Mouse (Mus musculus) intestine, embryonic 14.5 days (tissue): ENCODE results near the gene Dcn. TPM values are rescaled to one million over a fixed set of nuclear protein-coding genes. Genes with fewer than 3 reads are reported as not detected.

Experiments used
- ATAC-seq: fragments of 200-750 bp; cut with Nextera tagmentation; replicated peaks from 2 replicates; pipeline ENCODE4 v1.8.0; 2017; ENCODE audit warnings: low read depth, moderate number of reproducible peaks, moderate TSS enrichment, moderate library complexity; ENCODE audit not compliant: low FRiP score, low TSS enrichment
- DNase-seq: peaks from one replicate; pipeline ENCODE4 v3.0.0-alpha.2; 2018; ENCODE audit warnings: low spot score
- H3K27ac ChIP-seq: fragments of 300-500 bp; sonication (generic); 2 replicates; pipeline ENCODE4 v1.5.1; 2014; ENCODE audit warnings: low read depth, mild to moderate bottlenecking, control low read depth
- H3K27me3 ChIP-seq: fragments of 300-500 bp; sonication (generic); replicated peaks from 2 replicates; pipeline ENCODE4 v1.6.1; 2014; ENCODE audit warnings: low read length, control low read depth; ENCODE audit not compliant: control insufficient read depth, insufficient read depth
- H3K36me3 ChIP-seq: fragments of 300-500 bp; sonication (generic); 2 replicates; pipeline ENCODE4 v1.6.1; 2014; ENCODE audit warnings: low read length, control low read depth; ENCODE audit not compliant: control insufficient read depth, insufficient read depth
- H3K4me1 ChIP-seq: fragments of 300-500 bp; sonication (generic); replicated peaks from 2 replicates; pipeline ENCODE4 v1.6.1; 2014; ENCODE audit warnings: low read length, control low read depth, mixed read lengths; ENCODE audit not compliant: control insufficient read depth, insufficient read depth
- H3K4me2 ChIP-seq: fragments of 300-500 bp; sonication (generic); 2 replicates; pipeline ENCODE4 v1.6.1; 2014; ENCODE audit warnings: low read length
- H3K4me3 ChIP-seq: fragments of 300-500 bp; sonication (generic); 2 replicates; pipeline ENCODE4 v1.5.1; 2014; ENCODE audit warnings: low read depth, low read length, control low read depth, mixed read lengths
- H3K9ac ChIP-seq: fragments of 300-500 bp; sonication (generic); 2 replicates; pipeline ENCODE4 v1.6.1; 2014; ENCODE audit warnings: mild to moderate bottlenecking, low read length
- H3K9me3 ChIP-seq: fragments of 300-500 bp; sonication (generic); 2 replicates; pipeline ENCODE4 v1.6.1; 2016; ENCODE audit warnings: low read length, control low read depth; ENCODE audit not compliant: control insufficient read depth
- WGBS: fragments of 180-500 bp; shearing (Covaris S2); extraction: QIAGEN DNeasy Blood & Tissue Kit; methylation state at CpG from one replicate; pipeline ENCODE4 v1.1.7; 2014; 5-methylcytosine and 5-hydroxymethylcytosine counted together
- polyA plus RNA-seq: library from polyadenylated mRNA; unstranded; fragments of >200 nt; fragmentation: Nextera tagmentation; extraction: Ambion mirVana; gene quantifications from 2 replicates; pipeline ENCODE4 v1.2.1, GENCODE M21; 2014

Gene Dcn
- polyA plus RNA-seq, 1 experiment from 2014 or later: 329 TPM

DNA sequence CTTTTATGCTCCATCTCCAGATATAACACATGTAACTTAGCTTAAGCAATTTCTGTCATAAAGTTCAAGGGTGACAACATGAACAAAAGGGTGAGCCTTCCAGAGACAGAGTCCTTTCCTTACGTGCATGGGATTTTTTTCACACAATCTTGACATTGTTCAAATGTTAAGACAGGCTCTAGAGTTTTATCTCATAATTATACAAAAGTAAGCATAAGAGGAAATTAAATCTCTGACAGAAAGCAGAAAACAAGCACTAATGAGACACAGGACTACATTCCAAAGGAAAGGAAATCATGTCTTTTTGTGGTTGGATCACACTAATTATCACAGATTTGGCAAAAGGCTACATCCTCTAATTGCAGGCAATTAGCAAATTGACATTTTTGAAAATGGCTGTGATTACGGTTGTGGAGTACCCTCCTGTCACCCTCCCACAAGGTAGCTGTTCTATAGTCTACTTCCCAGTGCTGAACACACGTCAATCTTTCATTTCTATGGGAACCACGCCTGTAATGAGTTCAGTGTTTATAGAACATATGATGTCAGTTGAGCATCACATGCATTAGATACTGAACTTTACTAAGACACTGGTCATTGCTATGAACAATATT, 13.1 kb downstream of the Dcn start:
- no peak overlapping the region for H3K4me2 ChIP-seq
- H3K4me3 ChIP-seq: no peak overlapping the region
- WGBS: 83% methylated on average over 4 of the region's 4 CpGs
- ATAC-seq: no peak
- H3K36me3 ChIP-seq: 0 out of 2 replicates have a peak, but pooled peaks cover 3% of the 10 kb centered on the region
- no peaks in the 10 kb centered on the region for H3K27me3 ChIP-seq
- H3K4me1 ChIP-seq: no peaks in the 10 kb centered on the region
- H3K9me3 ChIP-seq: no peaks in the 10 kb centered on the region
- no peak for DNase-seq
- H3K27ac ChIP-seq: no peak overlapping the region
- H3K9ac ChIP-seq: no peak overlapping the region

DNA sequence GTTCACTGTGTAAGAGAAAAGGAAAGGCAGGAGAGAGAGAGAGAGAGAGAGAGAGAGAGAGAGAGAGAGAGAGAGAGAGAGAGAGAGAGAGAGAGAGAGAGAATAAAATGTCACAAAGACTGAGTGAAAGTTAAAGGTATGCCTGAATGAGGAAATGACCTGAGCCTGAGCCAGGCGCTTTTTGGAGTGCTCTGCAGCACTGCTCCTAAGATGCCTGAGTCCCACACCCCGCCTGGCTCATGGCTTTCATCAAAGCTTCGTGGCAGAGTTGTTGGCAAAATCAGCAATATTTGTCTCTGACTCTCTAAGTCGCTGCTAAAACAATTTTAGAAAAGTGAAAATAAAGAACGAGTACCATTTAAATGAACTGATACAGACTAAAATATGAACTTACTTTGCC, 18.2 kb downstream of the Dcn start:
- no peak overlapping the region for H3K27ac ChIP-seq
- no peak overlapping the region for H3K9ac ChIP-seq
- no peaks in the 10 kb centered on the region for H3K9me3 ChIP-seq
- H3K4me1 ChIP-seq: no peaks in the 10 kb centered on the region
- no peak overlapping the region for H3K4me2 ChIP-seq
- H3K27me3 ChIP-seq: no peaks in the 10 kb centered on the region
- 49% methylated on average over 5 of the region's 5 CpGs for WGBS
- no peak for DNase-seq
- no peak overlapping the region for H3K4me3 ChIP-seq
- ATAC-seq: no peak
- H3K36me3 ChIP-seq: peaks cover 3% of the 10 kb centered on the region; the same call in 1 of the 2 replicates

GRCm38 (mm10) chr10:97523366-97523765, 44.0 kb downstream of the Dcn start:
- ATAC-seq: no peak
- H3K9ac ChIP-seq: no peak overlapping the region
- 47% methylated on average over 3 of the region's 3 CpGs for WGBS
- no peaks in the 10 kb centered on the region for H3K9me3 ChIP-seq
- no peaks in the 10 kb centered on the region for H3K27me3 ChIP-seq
- H3K4me1 ChIP-seq: no peaks in the 10 kb centered on the region
- DNase-seq: no peak
- H3K27ac ChIP-seq: no peak overlapping the region
- no peaks in the 10 kb centered on the region for H3K36me3 ChIP-seq
- H3K4me2 ChIP-seq: no peak overlapping the region
- H3K4me3 ChIP-seq: no peak overlapping the region

GRCm38 (mm10) chr10:97535697-97536096, 56.3 kb downstream of the Dcn start:
- DNase-seq (no peak), ATAC-seq (no peak)
- H3K4me1 ChIP-seq: peaks cover 11% of the 10 kb centered on the region
- H3K4me3 ChIP-seq: no peak overlapping the region
- H3K9ac ChIP-seq: no peak overlapping the region
- H3K36me3 ChIP-seq: no peaks in the 10 kb centered on the region
- H3K9me3 ChIP-seq: no peaks in the 10 kb centered on the region
- peak overlapping the region; percentile 65 for H3K27ac ChIP-seq
- 27% methylated on average over 4 of the region's 4 CpGs for WGBS
- no peaks in the 10 kb centered on the region for H3K27me3 ChIP-seq
- no peak overlapping the region for H3K4me2 ChIP-seq

DNA sequence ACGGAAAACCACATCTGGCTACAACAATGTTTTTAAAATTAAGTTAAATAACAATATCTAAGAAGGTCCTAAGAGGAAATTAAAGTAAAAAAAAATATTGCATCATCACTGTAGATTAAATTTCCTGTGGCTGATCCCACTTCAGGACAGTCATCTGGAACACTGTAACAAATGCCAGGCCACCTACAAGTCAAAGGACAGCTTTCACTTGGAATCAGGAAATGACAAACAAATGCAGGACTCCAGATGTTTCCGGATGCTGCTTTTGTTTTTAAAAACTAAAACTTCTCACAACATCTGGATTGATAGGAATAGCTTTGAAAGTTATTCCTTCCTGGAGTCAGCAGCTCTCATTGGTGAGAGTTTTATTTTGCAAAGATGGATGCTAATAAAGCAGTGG, 57.5 kb downstream of the Dcn start:
- Histone ChIP-seq H3K4me3 (no peak overlapping the region), H3K9me3 (no peaks in the 10 kb centered on the region), H3K9ac (no peak overlapping the region), H3K27ac (peak overlapping the region; percentile 65; the same call in 1 of the 2 replicates), H3K4me2 (no peak overlapping the region), H3K27me3 (no peaks in the 10 kb centered on the region), H3K36me3 (no peaks in the 10 kb centered on the region), H3K4me1 (peaks cover 11% of the 10 kb centered on the region)
- WGBS: 28% methylated on average over 2 of the region's 2 CpGs
- DNase-seq (no peak), ATAC-seq (no peak)

GRCm38 (mm10) chr10:97538202-97538601, 58.8 kb downstream of the Dcn start:
- Histone ChIP-seq H3K4me1 (peaks cover 11% of the 10 kb centered on the region), H3K27ac (peak overlapping the region; percentile 65), H3K9me3 (no peaks in the 10 kb centered on the region), H3K9ac (no peak overlapping the region), H3K4me3 (no peak overlapping the region), H3K27me3 (no peaks in the 10 kb centered on the region), H3K36me3 (no peaks in the 10 kb centered on the region), H3K4me2 (no peak overlapping the region)
- WGBS: 38% methylated on average over 4 of the region's 4 CpGs
- DNase-seq: peak; percentile 58
- peak; percentile 60; the same call in 1 of the 2 replicates for ATAC-seq

- H3K4me1 ChIP-seq: no peaks in the 10 kb centered on the region
- ATAC-seq: no peak
- no peak overlapping the region for H3K4me2 ChIP-seq
- no peak overlapping the region for H3K4me3 ChIP-seq
- H3K27me3 ChIP-seq: no peaks in the 10 kb centered on the region
- H3K27ac ChIP-seq: 0 out of 2 replicates have a peak overlapping the region, but pooled peaks have one; percentile 18
- H3K9me3 ChIP-seq: peaks cover 3% of the 10 kb centered on the region; the same call in 1 of the 2 replicates
- no peak overlapping the region for H3K9ac ChIP-seq
- no peak for DNase-seq
- 29% methylated on average over 1 of the region's 1 CpGs for WGBS
- H3K36me3 ChIP-seq: no peaks in the 10 kb centered on the region
Observed at GRCm38 (mm10) chr10:97547740-97548139, 68.3 kb downstream of the Dcn start.

DNA sequence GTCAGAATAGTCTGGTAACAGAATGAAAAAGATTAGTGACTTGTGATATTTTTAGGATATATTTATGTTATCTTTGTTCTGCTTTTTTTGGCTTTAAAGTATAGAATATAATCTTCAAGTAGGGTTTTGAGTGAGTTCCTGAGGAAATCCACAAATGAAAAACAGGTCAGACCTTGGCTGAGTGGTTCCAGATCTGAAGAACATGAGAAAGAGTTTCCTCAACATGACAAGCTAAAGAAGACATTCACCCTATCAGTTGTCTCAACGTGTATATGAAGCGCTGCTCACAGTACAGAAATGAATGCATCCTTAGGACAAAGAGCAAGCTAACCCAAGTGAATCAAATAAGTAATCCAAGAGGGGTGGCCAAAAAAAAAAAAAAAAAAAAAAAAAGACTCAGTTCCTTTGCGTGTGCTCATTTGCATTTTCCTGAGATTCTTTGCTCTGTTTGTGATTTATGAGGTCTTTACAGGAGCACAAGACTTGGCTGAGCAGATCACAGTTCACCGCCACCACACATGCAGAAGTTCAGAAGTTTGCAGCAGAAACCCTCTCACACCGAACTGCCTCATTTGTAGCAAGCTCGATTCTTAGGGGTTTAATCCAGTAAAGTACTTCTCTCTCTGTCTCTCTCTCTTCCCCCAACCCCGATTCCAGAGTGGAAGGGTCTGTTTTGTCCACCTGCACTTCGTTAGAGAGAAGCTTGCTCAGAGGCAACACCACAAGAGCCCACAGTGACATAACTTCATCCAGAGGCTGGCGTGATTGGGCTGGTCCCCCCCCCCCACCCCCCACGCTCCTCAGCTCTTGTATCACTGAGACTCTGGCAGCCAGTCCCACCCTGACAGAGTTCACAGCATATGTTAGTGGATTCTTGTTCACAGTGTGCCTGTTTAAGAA, 85.8 kb downstream of the Dcn start, which contains the start of gene Lum:
Gene Lum, plus strand, starts transcription at position 172 of the 900 bp plus-strand sequence.
- Histone ChIP-seq H3K27ac (peak within 1 kb of the TSS; percentile 89), H3K4me2 (peak within 1 kb of the TSS; percentile 40), H3K4me3 (peak within 1 kb of the TSS; percentile 31), H3K4me1 (no peaks in the 10 kb centered on the region), H3K36me3 (peaks cover 15% of the 10 kb centered on the region), H3K27me3 (no peaks in the 10 kb centered on the region), H3K9ac (peak within 1 kb of the TSS; percentile 62), H3K9me3 (0 out of 2 replicates have a peak, but pooled peaks cover 2% of the 10 kb centered on the region)
- DNase-seq: peak; percentile 65
- WGBS: 34% methylated on average over 10 of the region's 10 CpGs
- ATAC-seq: peak; percentile 58; the same call in 1 of the 2 replicates
